Mouse (Mus musculus): ENCODE measurements around the gene Scnm1.

GRCm38 (mm10) chr3:95140795-95141194 lies 7.0 kb upstream of the Scnm1 start:
- no peak for TF ChIP-seq CTCF (IDR thresholded peaks at IDR 0.05; ENCODE audit: borderline replicate concordance, control insufficient read depth, extremely low read depth, insufficient read depth, low read length, poor library complexity)
- TF ChIP-seq POLR2A (IDR thresholded peaks at IDR 0.05; ENCODE audit: control insufficient read depth, extremely low read depth, insufficient read depth, low read length, poor library complexity) = no peak
